Mouse (Mus musculus): Measurements from ENCODE around the gene Armh3.
A peak's percentile ranks its signal among the peaks of the same experiment; 100 is the strongest.

Armh3 gene

DNA sequence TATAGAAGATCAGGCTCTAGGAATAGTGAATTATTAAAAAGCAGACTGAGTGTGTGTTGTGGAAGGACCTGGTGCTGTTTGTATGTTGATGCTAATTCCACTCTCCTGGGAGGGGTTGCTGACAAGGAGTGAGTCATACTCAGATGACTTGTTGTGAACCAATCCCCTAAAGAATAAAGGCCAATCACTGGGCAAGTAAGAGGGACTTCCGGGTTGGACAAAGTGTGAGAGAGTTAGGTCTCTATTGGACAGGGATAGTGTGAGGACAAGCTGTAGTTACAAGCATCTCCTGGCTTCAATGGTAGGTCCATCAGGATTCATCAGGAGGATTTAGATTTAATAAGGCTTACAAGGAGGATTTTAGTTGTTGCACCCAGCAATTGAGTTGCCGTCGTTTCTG lies 10.1 kb downstream of the Armh3 start:
- no peak for DNase-seq (ENCODE audit: low spot score)

DNA sequence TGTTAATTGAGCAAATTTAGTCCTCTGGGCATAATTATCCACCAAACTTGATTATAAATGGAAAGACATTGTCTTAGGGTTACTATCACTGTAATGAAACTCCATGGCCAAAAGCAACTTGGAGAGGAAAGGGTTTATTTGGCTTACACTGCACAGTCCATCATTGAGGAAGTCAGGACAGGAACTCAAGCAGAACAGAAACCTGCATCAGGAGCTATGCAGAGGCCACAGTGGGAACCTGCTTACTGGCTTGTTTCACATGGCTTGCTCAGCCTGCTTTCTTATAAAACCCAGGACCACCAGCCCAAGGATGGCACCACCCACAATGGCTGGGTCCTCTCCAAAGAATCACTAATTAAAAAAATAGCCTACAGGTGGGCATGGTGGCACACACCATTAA lies 13.9 kb downstream of the Armh3 start:
- DNase-seq (ENCODE audit: low spot score) = no peak

DNA sequence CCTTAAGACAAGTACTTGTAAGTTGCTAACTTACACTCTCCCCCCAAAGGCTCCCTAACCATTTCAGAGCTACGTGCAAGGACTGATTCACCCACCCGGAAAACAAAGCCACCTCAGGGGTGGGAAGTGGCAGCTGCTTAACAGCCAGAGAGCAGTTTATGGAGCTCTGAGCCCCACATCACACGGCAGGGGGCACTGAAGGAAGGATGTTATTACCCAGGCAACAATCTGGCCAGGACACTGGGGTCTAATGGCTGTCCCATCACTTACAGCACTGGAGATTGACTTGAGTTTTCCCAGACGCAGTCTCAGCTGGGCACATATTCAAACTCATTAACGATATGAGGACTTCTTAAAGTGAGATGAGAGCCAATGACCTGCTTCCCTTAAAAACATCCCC lies 37.5 kb downstream of the Armh3 start:
- DNase-seq (ENCODE audit: low spot score) = no peak

DNA sequence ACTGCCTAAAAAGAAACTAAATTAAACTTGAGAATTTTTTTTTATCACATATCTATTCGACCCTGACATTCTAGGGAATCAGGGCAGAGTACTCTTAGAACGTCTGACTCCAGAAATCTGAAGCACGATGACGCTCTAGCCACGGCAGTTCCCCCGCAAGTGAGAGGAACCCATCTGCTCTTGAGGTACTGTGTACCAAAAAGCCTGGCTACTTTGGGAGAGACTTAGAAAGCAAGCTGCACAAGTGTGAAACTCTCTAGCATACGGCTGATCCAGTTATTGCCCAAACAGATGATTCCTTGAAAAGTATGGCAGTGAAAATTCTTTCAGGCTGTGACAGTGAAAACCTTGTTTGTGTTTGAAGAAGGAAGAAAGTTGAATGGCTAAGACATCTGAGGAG lies 41.6 kb downstream of the Armh3 start:
- DNase-seq (ENCODE audit: low spot score) = peak; percentile 41

DNA sequence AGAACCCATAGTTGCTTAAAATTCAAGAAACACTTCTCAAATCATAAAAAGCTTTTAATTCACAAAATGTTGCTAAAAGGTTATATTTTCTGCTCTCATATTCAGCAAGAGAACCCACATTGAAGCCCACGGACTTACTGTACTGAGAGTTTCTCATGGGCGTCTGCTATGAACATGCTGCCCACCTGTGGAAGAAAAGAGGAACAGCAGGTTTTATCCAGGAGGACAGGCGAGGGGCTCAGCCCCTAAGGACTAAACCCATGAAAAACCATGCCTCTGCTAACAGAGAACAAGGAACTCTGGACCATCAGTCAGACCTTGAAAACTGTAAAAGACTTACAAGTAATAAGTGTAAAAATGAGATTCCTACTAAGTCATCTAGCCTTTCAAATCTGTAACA lies 45.0 kb downstream of the Armh3 start:
- DNase-seq (ENCODE audit: low spot score) = no peak

DNA sequence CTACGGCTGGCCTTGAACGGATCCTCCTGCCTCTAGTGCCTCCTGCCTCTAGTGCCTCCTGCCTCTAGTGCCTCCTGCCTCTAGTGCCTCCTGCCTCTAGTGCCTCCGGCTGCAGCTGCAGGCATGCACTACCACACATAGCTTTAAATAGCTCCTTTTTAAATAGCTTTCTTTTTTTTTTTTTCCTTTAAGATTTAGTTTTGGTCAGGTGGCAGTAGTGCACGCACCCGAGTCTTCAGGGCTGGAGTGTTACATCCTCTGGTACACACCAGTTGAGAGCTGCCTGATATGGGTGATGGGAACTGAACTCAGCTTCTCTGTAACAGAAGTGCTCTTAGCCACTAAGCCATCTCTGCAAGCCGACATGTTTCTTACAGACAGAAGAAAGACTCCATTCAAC lies 49.1 kb downstream of the Armh3 start:
- DNase-seq (ENCODE audit: low spot score) = no peak

DNA sequence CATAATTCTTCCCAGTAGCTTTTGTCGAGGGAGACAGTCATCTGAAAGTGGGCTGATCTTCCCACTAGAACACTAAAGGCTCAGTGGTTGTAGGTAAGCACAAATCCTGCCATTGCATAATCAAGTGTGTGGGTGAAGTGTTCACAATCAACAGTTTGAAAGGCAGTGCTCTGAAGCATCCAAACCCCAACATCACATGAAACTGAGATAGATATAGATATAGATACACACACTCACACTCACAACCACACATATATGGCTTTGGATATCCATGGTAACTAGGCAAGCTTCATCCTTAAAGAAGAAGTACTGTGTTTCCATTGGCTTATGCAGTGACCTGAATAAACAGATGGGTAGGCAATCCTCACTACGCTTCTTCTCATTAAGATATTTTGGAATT lies 50.5 kb downstream of the Armh3 start:
- DNase-seq (ENCODE audit: low spot score) = peak; percentile 68

DNA sequence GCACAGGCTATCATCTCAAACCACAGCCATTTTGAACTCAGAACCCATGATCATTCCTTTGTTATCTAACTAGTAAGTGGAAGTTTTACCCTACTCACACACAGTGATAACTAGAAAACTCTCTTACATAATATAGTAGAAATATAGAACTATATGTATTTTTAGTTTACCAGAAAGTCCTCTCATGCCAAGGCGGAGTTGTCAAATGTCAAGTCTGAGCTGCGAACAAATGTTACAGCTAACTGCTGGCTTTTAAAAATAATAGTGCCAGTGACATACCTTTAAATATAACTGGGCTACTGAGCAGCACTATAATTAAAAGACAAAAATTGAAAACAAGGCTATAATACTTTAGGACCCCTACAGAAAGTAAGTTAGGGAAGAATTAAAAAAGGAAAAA lies 51.0 kb downstream of the Armh3 start:
- no peak for DNase-seq (ENCODE audit: low spot score)

DNA sequence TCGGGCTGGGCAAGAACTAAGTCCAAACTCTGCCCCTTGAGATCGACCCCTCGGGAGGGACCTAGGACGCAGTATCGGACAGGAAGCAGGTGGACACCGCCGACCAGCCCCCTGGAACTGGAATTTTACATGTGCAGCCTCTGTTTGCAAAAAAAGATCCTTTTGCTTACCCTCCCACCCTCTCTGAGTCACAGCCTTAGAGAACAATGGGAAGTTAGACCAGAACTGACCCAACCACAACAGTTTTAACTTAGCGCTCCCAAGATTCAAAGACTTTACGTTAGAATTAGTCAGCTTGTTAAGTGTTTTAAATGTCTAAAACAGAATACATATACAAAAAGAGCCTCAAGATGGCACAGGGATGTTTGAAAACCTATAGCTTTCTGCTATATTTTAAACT lies 51.7 kb downstream of the Armh3 start:
- DNase-seq (ENCODE audit: low spot score) = no peak

DNA sequence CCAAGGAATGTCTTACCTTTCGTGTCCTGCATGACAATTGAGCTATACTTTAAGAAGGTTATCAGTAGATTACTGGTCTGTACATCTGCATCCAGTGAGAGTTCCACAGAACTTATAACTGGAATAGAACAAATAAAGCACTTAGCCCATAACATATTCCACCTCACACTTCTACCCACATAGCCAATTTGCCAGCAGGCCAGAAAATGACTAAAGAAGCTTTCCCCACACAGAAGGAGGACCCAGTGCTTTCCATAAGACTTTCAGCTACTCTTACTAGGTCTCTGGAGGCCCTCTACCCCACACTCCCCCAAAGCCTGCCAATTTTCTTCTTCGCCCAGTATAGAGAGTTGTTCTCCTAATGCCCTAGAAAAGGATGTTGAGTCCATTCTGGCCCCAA lies 52.3 kb downstream of the Armh3 start:
- no peak for DNase-seq (ENCODE audit: low spot score)

DNA sequence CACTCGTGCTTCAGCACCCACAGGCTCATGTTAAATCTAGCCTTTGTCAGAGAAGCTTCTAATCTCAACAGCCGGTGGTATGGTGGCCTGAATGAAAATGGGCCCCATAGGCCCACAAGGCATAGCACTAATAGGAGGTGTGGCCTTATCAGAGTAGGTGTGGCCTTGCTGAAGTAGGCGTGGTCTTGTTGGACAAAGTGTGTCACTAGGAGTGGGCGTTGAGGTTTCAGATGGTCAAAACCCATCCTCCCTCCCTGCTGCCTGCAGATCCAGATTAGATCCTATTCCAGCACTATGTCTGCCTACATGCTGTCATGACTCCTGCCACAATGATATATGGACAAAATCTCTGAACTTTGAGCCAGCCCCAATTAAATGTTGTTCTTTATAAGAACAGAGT lies 54.5 kb downstream of the Armh3 start:
- DNase-seq (ENCODE audit: low spot score) = no peak

DNA sequence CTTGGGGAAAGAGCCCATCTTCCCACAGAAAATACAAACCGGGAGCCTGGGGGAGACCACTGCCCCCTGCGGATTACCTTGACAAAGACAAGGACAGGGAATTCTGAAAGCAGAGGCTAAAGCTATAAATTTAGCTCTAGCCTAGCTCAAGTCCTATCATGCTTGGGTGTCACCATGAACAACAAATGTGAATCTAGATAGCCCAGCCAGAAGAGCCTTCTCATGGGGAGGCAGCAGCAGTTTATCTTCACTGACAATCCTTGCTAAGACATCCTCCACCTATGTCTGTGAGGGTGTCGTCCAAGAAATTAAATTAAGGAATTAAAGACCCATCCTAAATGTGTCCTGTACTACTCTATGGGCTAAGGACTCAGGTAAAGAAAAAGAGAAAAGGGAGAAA lies 60.2 kb downstream of the Armh3 start:
- DNase-seq (ENCODE audit: low spot score) = no peak

DNA sequence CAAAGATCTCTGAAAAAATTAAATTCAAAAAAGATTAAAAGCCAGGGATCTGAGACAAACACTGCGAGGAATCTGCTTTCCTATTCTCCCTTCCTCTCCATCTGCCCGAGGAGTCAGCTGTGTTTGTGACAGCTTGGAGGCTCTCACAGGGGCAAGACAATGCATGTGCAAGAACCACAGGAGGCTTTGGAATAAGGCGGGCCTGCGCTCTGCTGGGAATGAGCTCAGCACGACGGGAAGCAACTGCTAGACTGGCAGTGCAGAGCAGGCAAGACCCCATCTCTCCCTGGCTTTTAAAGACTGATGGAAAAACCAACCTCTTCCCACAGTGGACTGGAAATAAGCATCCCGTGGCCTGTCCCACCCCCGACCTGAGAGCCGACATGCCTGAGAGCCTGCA lies 60.8 kb downstream of the Armh3 start:
- no peak for DNase-seq (ENCODE audit: low spot score)

DNA sequence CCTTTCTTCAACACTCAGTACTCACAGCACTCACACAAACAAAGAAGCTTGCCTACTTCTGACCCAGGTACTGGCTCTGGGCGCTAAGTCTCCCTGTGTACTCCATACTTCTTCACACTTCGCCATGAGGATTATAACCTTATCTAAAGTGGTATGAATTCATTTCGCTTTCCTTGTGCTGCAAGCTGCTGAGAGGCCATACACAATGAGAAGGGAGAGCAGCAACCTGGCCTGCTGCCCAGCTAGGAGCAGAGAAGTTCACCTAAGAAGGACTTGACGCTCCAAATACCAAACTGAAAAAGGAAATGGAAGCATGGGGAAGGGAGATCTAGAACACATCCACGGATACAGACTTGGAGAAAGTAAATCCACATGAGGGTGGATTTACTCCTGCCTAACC lies 71.1 kb downstream of the Armh3 start:
- DNase-seq (ENCODE audit: low spot score) = no peak

DNA sequence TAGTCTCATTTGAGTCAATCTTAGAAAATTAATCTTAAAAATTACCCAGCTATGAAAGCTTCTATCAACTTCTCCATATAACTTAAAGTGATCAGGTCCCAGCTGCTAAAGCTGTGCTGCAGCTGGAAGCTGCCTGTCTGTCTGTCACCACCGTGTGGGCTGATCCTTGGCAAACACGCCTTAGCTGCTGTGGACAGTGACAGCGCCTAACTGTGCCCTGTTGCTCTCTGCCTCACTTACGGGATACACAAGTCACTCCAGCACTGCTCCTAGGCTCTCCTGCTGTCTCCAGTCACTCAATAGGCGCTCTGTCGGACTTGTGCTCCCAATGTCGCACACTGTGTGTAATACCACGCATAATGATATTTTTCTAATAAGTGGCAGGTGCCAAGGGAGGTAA lies 71.9 kb downstream of the Armh3 start:
- DNase-seq (ENCODE audit: low spot score) = no peak

DNA sequence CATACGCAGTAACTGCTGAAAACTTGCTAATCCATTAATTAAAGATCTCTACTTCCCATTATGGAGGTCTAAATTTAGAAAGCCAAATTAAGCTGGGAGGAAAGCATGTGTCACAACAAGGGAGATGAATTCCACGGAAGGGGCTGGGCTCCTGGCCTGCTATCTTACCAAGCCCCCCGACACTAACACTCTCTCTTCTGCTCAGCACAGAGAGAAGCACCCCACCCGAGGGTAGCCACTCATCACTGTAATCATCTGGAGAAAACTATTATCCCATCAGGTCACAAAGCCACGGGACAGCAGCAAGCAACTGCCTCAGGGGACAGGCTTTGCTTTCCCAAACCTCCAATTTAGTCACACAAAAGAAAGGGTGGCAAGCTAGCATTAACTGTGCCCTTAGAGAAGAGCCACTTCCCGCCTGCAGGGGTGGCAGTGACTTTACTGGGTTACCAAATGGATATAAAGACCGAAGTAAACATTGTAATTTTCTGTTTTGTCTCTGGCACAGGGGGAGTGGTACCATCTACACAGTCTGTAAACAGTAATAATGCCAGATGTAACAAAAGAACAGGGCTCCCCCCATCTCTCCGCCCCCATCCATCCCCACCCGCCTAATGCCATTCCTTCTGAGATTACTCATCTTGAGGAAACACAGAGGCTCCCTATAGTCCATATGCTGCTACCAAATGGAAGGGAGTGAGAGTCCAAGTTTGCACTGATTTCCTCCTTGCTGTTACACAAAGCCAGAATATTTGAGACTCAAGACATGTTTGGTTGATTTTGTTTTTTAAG lies 77.8 kb downstream of the Armh3 start:
- no peak for DNase-seq (ENCODE audit: low spot score)

DNA sequence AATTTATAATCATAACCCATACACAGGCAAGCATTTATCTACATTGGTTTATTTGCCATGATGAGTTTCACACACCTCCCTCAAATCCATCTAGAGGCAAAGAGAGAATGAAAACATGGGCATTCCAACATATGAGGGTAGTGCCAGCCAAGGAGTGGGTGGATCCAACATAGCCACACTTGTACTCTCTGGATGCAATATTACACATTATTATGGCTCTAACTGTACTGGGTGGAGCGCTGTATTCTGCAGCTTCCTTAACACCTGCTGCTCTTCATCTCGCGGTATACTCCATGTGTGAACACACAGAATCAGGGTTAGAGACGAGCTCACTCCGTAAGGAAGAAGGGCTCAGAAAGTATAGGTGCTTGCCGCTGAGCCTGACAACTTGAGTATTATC lies 79.9 kb downstream of the Armh3 start:
- no peak for DNase-seq (ENCODE audit: low spot score)

DNA sequence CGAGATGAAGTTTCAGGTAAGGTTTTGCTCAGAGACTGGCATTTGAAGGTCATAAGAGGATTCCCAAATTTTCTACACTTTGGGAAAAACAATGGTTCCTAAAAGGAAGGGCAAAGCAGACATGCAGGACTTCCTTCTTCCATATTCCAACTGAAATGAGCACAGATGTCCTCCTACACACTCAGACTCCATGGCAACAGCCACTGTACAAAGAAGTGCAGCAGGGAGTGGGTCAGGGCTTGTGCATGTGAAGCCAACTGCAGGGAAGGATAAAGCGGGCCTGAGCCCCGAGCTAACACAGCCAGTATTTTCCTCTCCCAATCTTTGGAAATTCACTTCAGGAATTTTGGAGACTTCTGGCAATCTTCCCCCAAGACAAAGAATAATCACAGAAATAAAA lies 80.4 kb downstream of the Armh3 start:
- DNase-seq (ENCODE audit: low spot score) = no peak

DNA sequence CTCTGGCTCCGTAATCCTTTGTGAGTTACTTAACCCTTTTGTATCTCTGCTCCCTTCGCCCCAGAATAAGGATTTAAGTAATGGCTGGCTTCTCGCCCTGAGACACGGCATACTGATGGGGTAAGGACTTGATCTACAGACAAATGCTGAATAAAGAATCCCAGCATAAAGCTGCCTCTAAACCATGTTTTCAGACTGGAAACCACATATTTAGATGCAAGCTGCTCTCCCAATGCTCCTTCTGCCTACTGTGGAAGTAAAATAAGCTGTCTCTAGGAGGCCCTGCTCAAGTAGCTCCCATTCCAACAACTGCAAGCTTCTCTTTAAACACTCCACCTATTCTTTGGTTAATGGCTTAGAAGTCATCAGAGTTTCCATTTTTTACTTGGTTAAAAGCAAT lies 81.8 kb downstream of the Armh3 start:
- no peak for DNase-seq (ENCODE audit: low spot score)

DNA sequence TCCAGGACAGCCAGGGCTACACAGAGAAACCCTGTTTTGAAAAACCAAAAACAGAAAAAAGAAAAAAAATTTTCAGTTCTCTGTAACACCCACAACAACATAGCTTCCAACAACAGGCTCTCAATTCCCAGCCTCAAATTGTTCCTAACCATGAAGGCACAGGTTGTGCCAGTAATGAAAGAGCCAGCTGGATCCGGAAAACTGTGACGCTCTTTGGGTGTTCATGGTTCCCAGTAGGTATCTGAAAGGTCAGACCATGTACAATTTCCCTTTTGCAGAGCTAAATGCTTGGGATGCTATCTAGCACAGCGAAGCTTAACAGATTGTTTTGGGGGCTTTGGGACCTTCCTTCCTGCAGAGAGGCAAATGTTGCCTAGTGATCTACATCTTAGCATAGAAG lies 82.3 kb downstream of the Armh3 start:
- DNase-seq (ENCODE audit: low spot score) = no peak

DNA sequence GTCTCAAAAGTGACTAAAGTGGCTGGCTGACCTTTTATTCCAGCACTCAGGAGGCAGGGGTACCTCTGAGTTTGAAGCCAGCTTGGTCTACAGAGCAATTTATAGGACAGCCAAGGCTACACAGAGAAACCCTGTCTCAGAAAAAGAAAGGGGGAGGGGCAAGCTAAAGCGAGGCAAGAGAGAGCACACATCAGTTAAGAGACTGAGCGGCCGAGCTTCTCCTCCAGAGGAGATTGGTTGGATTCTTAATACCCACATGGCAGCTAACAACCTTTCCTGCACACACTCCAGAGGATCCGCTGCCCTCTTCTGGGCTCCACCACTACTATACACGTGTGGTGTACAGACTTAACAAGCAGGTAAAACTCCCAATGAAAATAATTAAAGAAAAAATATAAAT lies 85.3 kb downstream of the Armh3 start:
- DNase-seq (ENCODE audit: low spot score) = no peak

DNA sequence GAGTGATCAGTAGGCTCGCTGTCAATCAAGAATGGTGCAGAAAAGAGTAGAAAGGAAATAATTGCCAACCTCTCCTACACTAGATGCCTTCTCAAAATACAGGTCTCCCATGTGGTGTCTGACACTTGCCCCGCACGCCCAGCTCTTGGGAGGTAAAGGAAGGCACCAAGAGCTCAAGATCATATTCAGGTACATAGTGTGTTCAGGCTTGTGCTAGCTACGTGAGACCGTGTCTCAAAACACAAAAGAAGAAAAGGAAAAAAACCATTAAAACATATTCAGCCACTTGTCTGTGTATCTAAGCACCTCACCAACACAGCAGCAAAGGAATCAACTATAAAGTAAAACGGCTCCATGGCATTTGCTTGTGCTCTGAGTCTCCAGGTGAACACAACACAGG lies 85.9 kb downstream of the Armh3 start:
- no peak for DNase-seq (ENCODE audit: low spot score)

DNA sequence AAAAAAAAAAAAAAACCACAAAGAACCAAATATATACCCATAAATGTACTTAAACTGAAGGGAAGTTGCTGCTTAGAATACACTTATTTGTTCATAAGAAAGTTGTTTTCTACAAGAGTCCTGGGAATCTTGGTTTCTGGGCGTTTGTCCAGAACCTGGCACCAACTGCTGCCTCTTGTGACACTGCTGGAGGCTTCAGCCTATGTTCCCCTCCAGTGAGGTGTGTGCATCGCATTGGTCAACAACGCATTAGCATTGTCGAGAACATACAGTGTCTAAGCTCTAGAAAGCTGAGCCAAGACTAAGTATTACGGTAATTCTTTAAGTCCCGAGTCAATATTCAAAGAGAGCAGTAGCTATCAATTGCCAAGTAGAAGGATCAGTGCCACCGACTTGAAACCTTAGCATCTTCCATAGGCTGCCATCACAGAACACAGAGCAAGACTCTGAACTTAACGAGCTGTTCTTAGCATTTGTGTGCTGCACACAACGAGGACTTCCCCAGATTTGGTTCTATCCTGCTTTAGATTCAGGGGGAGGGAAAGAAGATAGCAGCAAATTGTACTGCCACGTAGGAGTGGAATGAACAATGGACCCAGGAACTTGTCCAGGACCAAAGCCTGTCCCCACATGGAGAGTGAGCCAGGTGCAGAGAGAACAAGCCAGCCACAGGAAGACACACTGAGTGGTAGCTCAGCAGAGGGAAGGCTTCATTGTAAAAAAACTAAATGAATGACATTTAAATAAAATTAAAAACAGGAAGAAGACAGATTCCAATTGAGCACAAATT lies 86.9 kb downstream of the Armh3 start:
- no peak for DNase-seq (ENCODE audit: low spot score)

DNA sequence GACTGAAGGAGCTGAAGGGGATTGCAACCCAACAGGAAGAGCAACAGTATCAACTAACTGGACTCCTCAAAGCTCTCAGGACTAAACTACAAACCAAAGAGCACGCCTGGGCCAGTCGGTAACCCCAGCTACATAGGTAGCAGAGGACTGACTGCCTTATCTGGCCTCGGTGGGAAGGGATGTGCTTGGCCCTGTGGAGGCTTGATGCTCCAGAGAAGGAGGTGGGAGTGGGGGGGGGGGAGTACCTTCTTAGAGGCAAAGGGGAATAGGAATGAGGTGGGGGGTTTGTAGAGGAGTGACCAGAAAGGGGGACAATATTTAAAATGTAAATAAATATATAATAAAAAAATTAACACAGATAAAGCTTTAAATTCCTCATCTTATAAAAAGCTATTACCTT lies 90.0 kb downstream of the Armh3 start:
- no peak for DNase-seq (ENCODE audit: low spot score)

Measured in left cerebral cortex, adult 11 months (tissue).